Mouse (Mus musculus): ENCODE results near the gene Unc45a.

Gene Unc45a

DNA sequence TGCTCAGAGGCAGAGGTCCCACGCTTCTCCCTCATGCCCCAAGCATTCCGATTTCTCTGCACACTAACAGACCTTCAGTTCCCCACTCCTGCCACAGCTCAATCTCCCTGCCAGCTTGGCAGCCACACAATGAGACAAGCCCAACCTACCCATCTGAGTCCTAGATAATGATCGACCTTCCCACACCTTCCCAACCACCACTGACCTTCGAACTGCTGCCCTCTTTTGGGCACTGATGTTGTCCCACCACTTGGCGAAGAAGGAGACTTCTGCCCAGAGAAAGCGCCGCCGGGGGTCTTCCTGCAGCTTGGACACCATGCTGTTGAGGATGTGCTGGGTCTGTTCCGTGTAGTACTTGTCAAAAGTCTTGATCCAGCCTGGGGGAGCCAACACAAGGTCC is 27.2 kb upstream of the Unc45a start:
- no peak for DNase-seq (ENCODE audit: low spot score in 2 of 2)

DNA sequence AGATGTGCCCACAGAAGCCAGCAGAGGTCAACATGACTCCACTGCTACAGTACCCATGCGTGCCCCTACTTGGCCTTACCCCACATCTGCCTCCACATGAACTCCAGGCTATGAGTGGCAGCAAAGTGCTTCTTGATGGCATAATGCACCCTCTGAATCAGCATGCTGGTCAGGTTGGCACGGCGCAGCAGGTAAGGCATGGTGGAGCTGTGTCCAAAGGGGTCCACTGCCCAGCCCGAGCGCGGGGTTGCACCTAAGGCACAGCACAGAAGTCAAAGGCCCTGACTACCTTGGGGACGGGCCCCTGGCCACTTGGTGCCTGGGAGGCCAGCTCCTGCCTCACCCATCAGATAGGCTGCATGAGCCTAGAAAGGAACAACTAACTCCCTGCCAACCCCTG is 26.4 kb upstream of the Unc45a start:
- no peak for DNase-seq (ENCODE audit: low spot score in 2 of 2)

DNA sequence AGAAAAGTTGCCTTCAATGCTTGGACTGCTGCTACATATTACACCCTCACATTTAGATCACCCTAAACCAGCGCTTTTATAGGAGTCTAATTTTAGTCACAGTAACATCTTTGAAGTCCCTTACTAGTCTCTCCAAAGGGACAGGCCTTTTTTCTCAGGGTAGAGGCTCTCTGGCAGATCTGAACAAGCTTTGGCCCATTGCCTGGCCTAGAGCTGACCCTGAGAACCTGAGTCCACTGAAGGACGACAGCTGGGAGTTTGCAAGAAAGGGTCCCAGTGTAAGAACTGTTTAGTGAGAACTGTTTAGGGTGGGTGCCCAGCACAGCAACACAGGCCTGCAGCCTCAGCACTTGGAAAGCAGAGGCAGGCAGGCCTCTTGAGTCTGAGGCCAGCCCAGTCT is 25.0 kb upstream of the Unc45a start:
- no peak for DNase-seq (ENCODE audit: low spot score in 2 of 2)

DNA sequence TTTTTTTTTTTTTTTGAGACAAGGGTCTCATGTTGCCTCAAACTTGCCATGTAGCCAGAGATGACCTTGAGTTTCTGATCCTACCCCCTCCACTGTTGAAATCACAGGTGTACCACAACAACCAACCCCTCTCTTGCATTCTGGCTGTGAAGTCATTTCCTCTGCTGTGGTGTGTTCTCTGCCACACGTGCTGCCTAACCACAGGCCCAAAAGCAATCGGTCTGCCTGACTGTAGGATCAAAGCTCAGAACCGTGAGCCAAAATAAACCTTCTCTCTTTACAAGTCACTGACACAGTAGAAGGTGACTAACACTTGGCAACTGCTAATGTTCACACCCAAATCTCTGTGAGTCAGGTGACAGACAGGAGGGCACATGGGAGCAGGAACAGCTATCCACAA is 19.6 kb upstream of the Unc45a start:
- no peak for DNase-seq (ENCODE audit: low spot score in 2 of 2)

DNA sequence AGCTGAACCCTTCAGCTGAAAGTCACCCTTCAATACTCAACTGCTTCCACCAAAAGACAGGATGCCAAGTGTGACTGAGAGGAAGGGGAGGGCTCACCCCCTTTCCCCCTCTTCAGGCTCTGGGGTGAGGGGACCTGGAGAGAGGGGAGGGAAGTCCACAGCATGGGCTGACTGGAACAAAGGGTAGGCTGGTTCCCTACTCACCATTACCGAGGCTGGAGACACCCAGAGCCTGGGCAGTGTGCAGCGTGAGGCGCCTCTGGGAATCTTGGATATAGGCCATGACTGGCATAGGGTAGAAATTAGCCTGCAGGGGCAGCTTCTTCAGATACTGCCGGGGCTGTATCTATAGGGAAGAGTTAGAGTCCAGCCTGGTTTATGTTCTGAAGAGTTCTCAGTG is 17.2 kb upstream of the Unc45a start:
- no peak for DNase-seq (ENCODE audit: low spot score in 2 of 2)

DNA sequence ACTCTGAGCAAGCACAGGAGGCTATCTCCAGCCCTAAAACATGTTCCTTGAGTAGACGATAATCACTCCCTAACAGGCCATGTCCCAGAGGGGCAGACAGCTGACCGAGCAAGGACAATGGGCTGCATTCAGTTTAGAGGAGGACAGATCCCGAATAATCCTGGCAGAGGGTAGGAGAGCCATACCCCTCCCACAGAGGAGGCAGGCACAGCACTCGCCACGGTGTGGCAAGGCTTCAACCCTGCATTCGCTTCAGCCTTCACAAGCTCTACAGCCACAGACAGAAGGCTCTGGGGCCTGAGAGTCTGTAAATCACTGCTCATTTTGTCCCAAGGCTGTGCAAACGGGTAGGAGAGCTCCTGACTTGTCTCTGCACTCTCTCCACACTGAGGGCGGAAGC is 16.4 kb upstream of the Unc45a start:
- DNase-seq (ENCODE audit: low spot score in 2 of 2) = no peak

DNA sequence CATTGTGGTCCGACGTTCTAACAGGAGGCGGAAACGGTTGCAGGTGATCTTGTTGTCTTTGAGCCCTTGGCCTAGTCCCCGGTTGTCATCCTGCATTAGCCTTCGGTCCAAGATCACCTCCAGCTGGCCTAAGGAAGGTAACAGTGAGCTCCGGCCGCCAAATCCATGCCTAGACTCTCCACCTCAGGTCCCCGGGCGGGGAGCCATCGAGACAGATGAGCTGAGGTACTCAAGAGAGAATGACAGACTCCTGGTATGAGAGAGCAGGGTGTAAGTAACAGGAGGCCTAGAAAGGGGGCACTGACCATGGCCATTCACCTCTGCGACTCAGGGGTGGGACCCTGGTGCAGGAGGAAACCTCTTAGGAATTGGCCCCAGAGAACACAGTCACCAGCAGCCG is 15.5 kb upstream of the Unc45a start:
- DNase-seq (ENCODE audit: low spot score in 2 of 2) = no peak

DNA sequence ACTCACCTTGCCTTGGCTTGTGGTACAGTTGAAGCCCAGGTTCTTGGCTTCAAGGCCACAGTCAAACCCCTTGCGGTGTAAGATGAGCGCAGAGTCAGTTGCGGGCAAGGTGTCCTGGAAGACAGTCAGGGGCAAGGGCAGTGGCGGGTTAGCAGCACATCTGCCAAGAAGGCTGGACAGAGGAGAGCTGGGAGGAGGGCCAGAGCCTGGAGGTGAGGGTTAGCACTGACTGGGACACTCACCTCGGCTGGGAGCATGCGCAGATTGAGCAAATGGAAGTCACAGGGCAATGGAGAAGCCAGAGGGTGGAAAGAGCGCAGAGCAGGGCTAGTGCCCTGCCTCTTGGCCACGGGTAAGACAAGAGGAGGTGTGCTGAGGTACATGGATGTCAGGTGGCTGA is 12.1 kb upstream of the Unc45a start:
- DNase-seq (ENCODE audit: low spot score in 2 of 2) = no peak

DNA sequence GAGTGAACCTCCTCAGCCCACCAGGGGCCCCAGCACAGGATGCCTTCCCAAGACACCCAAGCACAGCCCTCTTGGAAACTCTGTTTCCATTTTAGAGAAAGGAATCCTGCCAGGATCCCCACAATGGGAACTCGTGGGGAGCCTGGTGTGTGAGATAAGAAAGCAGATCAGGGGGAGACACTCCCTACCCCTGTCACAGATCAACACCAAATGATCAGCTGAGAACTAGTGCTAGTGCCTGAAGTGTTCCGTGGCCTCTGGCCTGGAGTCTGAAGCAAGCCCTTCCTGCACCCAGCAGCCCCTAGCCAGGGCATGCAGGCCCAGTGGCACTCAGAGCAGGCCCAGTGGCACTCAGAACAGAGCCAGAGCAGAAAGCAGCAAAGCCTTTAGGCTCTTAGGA is 10.0 kb upstream of the Unc45a start:
- no peak for DNase-seq (ENCODE audit: low spot score in 2 of 2)

DNA sequence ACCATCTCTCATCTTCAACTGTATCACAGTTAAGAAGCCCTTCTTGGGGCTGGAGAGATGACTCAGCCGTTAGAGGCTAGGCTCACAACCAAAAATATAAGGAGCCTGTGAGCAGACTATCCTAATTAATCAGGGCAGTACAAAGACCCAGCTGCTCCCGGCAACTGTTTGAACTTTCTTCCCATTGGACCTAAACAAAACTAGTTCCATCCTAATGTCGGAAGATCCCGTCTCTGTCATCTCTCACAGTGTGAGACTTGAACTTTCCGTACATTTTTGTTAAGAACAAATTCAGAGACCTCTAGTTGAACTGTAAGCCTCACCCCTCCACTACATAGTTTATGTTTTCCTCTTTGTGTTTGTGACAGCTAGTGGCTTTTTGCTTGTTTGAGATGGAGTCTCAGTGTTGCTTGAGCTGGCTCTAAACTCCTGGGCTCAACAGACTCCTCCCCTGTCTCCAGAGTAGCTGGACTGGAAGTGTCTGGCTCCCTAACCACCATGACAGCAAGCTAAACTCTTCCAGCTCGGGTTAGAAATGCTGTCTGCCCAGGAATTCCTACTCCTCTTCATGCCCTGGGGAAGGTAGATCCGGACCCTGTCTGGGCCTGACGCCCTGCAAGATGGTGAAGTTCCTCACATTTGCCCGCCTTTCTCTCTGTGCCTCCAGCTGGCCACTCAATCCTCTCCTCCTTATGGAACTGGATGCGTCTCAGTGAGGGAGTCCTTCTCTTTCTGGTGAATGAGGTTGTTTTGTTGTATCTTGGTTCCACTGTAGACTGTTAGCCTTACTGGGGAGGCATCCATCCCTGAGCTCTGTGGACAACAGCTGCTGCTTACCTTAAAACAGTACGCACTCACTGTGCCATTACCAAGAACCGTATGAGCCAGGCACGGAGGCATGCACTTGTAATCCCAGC is 7.1 kb upstream of the Unc45a start:
- no peak for DNase-seq (ENCODE audit: low spot score in 2 of 2)

DNA sequence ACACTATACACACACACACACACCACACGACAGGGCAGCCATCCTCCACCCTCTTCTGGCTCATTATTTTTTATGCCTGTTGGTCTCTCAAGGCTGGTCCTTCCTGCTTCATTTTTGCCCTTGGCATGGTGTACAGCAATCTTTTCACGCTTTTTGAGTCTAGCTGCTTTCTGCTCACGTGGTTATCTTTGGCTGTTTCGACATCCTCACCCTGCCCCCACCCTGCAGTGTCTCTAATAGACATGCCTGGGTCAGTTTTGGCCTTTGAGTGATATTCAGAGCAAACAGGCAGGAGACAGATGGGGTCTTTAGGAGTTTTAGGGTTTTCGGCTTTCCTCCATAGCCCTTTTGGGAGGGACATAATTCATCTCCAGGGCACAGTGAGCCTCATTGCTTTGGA is 6.0 kb upstream of the Unc45a start:
- no peak for DNase-seq (ENCODE audit: low spot score in 2 of 2)

DNA sequence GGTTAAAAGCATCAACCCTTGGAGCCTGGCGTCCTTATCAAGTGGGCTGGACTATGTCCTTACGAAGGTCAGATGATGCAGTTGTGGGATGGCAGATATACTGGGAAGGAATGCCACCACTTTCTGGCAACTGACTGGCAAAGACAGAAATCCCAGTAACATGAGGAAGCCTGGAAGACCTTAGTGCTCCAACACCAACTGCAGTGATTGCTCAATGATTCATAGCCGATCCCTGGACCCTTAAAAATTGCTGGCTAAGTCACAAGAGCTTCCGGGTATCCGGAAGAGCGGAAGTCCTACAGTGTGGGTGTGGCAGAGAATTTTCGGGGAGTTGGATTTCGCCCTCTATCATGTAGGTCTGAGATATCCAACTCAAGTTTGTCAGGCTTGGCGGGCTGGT is 5.4 kb upstream of the Unc45a start:
- DNase-seq (ENCODE audit: low spot score in 2 of 2) = no peak

DNA sequence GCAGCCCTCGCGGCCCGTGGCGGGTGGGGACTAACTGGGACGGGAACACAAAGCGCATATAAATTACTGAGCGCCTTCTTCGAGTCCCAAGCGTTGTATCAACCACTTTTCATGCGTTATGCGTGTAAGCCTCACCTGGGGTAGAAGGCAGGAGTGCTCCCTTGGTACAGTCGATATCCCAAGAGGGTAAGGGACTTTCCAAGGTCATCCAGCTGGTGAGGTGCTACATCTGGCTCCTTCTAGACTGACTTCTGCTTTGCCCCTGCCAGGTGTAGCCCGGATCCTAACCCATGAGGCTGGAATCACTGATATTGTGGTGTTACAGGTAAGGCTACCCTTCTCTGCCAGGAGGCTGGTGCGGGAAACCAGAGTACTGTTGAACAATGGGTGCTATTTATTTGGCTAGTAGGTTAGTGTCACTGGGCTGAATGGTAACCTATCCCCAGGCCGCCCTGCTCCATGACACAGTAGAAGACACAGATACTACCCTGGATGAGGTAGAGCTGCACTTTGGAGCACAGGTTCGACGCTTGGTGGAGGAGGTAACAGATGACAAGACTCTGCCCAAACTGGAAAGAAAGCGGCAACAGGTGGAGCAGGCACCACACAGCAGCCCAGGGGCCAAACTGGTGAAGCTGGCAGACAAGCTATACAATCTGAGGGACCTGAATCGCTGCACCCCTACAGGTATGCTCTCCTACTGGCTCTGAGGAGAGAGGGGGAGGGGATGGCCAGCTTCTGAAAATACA is 2.6 kb upstream of the Unc45a start:
- DNase-seq (ENCODE audit: low spot score in 2 of 2) = no peak

DNA sequence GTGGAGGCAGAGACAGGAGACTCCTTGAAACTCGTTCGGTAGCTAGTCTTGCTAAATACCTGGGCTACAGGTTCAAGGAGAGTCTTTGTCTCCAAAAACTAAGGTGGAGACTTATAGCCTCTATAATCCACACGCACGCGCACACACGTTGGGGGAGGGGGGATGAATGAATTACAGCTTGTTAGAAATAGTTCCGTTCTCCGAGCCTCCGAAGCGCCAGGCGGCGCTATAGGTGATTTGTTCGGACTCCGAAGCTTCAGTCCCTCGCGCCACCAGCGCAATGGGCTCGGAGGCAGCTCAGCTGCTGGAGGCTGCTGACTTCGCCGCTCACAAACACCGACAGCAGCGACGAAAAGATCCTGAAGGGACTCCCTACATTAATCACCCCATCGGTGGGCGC is 2.1 kb upstream of the Unc45a start, which contains the start of gene Hddc3:
Hddc3 (plus strand) TSS at position 247 of the 400 bp plus-strand sequence.
- DNase-seq (ENCODE audit: low spot score in 2 of 2) = peak; percentile 84 to 96

DNA sequence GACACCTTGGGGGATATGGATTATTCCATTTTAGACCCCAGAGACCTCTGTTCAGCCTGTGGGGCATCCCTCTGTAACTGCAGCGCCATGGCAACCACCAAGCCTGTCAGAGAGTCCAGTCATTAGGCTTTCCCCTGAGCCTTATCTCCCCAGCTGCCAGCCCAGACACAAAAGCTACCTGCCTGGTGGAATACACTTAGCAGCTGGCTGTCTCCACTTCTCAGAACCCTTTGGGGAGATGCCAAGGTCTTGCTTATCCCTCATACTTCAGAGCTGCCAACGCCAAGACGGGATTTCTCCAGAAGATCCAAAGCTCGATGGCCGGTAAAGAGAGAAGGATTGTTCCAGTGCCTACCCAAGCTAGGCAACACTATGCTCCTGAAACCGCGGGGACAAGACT is 988 bp upstream of the Unc45a start:
- DNase-seq (ENCODE audit: low spot score in 2 of 2) = no peak

DNA sequence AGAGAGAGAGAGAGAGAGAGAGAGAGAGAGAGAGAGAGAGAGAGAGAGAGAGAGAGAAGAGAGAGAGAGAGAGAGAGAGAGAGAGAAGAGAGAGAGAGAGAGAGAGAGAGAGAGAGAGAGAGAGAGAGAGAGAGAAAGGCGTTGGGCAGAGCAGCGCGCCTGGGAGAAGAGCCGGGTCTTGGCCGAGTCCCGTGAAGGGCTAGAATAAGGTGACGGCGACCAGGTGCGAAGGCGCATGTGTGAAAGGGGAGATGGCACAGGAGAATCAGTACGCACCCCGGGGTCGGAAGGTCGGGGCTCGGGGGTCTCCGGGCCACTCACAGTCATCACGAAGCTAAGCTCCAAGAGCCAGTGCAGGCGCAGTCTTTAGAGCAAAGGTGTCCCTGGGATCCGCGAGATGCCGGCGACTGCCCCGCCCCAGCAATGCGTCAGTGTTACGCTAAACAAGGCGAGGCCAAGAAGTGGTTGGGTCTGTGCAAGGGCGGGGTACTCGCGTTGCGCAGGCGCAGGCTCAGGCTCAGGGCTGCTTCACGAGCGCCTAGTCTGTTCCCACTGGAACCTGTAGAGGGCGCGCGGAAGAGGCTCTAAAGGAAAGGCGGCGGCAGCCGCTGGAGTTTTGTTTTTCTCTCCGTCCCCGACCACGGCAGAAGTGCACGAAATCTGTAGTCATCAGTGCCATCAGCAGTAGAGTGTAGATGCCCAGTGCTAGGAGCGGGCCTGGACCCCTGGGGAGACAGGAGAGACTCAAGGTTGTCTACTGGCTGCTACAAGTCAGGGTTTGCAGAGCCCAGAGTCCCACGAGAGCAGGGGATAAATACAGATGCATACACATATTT is 794 bp downstream of the Unc45a start:
- DNase-seq (ENCODE audit: low spot score in 2 of 2) = peak; percentile 94 to 97

DNA sequence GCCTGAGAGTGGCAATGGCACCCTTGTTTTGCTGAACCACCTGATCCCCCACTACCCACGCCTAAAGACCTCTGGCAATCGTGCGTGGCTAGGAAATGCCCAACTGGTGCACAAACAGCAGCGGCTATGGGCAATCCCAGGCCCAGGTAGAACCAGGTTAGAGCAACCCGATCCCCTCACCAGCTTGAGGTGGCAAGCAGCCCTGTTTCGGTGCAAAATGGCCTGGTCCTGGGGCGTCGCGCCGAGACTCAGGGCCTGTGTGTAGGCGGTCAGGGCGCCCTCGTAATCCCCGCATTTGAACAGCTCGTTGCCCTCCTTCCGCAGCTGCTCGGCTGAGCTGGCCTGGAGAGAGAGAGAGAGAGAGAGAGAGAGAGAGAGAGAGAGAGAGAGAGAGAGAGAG is 1.4 kb downstream of the Unc45a start:
- peak in 1 of 2 experiments; percentile 34 for DNase-seq (ENCODE audit: low spot score in 2 of 2)

DNA sequence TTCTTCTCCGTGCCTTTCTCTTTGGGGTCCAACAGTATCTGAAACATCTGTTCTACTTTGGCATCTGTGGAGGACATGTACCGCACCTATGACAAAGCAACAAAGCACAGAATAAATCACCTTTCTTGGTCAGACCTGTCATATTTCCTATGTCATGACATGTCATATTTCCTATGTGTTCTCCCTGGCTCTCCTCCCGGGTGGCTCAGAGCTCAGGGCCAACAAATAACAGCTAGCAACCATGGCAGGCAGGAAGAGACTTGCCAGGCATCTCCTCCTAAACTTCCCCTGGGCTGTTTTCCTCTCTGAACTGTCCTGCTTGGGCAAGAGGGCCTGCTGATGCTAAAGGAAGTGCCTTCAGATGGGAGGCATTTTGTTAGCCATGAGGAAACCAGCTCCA is 3.9 kb downstream of the Unc45a start:
- DNase-seq (ENCODE audit: low spot score in 2 of 2) = no peak

DNA sequence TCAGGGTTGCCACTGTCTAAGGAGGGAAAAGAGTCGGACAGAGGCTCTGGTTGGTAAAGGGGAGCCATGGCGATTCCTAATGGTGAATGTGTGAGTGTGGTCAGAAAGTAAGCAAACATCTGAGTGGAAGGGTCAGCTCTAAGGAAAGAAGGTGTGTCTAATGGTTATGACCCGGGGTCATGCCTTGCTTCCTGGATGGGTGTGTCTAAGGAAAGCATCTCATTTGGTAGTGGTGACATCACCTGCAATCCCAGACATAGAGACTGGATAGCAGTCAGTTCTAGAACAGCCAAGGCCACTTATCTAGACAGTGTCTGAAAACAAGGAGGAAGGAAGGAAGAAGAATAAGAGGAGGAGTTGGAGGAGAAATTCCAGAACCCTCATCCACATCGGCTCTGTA is 6.0 kb downstream of the Unc45a start:
- DNase-seq (ENCODE audit: low spot score in 2 of 2) = no peak

DNA sequence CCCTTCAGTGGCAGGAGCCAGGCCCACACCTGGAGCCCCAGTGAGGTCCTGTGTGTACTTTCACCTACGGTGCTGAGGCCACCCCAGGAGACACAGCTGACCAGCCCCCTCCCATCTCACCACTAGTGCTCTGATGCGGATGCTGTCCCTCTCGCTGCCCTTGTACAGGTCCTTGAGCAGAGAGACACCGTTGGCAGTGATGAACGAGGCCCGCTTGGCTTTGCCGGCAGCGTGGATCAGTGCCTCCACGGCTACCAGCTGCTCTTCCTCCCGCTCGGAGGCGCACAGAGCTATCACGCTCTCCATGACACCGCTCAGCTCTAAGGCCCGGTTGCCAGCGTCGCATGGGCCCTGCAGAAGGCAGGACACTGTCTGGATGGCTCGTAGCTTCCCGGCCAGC is 9.4 kb downstream of the Unc45a start:
- no peak for DNase-seq (ENCODE audit: low spot score in 2 of 2)

DNA sequence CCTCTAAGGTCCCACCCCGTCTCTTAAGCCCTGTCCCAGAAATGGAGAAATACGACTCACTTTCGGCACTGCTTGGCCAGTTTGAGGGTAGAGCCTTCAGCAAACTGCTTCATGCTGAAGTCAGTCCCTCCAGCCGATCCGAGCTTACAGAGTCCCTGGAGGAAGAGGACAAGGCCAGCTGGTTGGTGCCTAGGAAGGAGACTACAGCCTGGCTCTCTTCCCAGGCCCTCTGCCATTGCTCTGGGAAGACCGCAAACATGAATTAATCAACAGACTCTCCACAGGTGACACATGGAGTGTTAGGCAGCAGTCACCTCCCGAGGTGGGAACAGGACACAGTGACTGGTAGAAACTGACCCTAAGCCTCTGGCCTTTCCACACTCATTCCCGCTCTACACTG is 10.5 kb downstream of the Unc45a start:
- no peak for DNase-seq (ENCODE audit: low spot score in 2 of 2)

DNA sequence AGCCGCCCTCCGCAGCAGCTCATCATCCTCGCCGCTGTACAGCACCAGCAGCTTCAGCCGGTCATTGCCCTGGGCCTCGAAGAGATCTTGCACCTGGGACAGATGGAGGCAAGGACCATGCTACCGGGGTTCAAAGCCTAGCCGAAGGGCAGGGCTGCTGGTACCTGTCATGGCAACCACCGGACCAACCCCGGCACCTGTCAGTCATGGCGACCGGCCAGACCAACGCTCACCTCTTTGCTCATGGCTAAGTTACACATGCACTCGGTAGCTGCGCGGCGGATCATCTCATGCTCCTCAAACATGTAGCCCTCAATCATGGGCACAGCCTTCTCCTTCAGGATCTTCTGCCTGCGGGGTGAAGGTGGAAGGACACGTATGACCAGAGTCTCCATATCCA is 14.7 kb downstream of the Unc45a start:
- DNase-seq (ENCODE audit: low spot score in 2 of 2) = no peak
